Mouse (Mus musculus) subcutaneous adipose tissue, adult 2 months (tissue): ENCODE data around the gene Ankrd16. TPM values are rescaled to one million over a fixed set of nuclear protein-coding genes. Genes with fewer than 3 reads are reported as not detected.

Experiments
- polyA plus RNA-seq: library from polyadenylated mRNA; depleted of rRNA; stranded (reverse); fragments of >200 nt; gene quantifications from 2 replicates; pipeline ENCODE4 v1.2.3, GENCODE M21; 2012; ENCODE audit warnings: low replicate concordance; rRNA removed

Gene Ankrd16
- 71.2 and 95.4 TPM in 2 replicates for polyA plus RNA-seq

DNA sequence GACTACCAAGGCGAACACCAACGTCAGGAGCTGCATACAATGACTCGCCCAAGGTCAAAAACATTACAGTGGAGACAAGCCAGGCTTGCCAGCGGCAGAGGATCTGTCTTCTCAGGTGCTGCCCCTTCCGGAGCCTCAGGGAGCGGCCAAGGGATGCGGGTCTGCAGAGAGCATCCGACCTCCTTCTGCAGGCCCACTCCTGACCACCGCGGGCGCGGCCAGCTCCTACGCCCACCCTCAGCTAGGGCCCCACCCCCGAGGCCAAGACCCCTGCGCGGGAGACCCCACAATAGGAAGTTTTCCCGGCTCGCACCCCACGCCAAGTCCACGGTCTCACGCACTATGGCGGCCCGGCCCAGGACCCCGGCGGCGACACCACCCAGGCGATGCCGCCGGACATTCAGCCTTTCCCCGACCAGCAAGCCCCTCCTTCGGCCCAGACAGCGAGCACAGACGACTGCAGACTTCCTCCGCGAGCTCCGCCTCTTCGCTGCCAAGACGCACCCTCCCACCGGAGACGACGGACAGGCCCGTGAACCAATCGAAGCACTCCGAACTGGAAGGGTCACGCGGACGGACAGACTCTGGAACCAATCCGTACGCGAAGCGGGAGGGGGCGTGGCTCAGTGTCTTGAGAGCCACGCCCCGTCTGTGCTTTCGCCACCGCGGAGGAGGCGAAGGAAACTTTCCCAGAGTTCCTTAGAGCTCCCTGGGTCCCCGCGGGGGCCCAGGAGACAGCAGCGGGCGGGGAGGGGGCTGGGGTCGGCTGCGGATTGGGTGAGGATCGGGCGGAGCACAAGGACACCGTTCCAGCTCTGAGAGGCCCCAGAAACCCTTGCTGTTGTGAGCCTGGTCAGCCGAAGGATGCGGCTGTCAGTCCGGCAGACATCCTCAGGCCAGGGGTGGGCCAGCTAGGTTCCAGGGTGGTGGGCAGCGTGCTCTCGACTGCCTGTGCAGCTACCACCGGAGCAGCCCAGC, at the start of gene Ankrd16, which contains the start of gene Fbh1:
Gene Ankrd16, plus strand, starts transcription at position 786 of the 978 bp plus-strand sequence.
Gene Fbh1, minus strand, starts transcription at position 492 of the 978 bp plus-strand sequence.

Other genes with a start within 250 kb of the Ankrd16 start
- 100 and 370 TPM in 2 replicates for gene Pfkfb3, start 223.8 kb upstream of the Ankrd16 start, polyA plus RNA-seq
- gene Rbm17, start 173.7 kb upstream of the Ankrd16 start, polyA plus RNA-seq = 50.5 and 57.8 TPM in 2 replicates
- gene Gm17490, start 151.6 kb upstream of the Ankrd16 start, polyA plus RNA-seq = not detected in 2 replicates
- 0.55 and 1.7 TPM in 2 replicates for gene Il2ra, start 135.1 kb upstream of the Ankrd16 start, polyA plus RNA-seq
- 39.7 and 50.7 TPM in 2 replicates for gene Il15ra, start 72.6 kb upstream of the Ankrd16 start, polyA plus RNA-seq
- gene Fbh1, start 294 bp upstream of the Ankrd16 start, polyA plus RNA-seq = 63.2 and 76.8 TPM in 2 replicates